Mouse (Mus musculus): ENCODE measurements at regions not wholly inside any gene's neighbourhood (a gene's known extent, or its start where the extent isn't known, plus 50 kb on each side); places are given as distances from the start of the nearest gene placed in this dataset.
A peak's percentile ranks its signal among the peaks of the same experiment; 100 is the strongest.

DNA sequence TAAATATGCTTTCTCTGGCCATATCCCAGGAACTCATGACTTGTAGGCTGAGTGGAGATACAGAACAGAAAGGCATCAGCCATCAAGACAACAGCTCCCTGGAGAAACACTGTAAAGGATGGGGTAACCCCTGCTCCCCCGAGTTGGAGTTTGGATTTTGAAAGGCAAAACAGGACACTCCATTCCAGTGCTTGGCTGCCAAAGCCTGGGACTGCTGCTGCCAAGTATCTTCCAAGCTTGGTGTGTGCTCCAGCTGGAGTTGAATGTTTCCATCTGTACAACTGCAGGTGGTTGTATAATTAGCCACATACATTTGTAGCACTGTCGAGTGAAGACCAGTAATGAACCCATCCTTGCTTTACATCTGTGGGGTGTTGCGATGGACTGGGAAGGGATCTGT lies 62.1 kb downstream of the 4933412E24Rik start:
- 53% methylated on average over 3 of the region's 3 CpGs for WGBS
- no peak overlapping the region for H3K9ac ChIP-seq (replicated peaks; ENCODE audit: low read depth)
- H3K9me3 ChIP-seq (ENCODE audit: low read length): no peaks in the 10 kb centered on the region
- TF ChIP-seq CTCF (IDR thresholded peaks at IDR 0.05) (no peak), EP300 (IDR thresholded peaks at IDR 0.05) (no peak; the same call in 1 of the 2 replicates)
- H3K36me3 ChIP-seq (ENCODE audit: insufficient read depth, low read length): no peaks in the 10 kb centered on the region
- DNase-seq (ENCODE audit: low spot score) (peak; percentile 69), ATAC-seq (peak; percentile 82)
- H3K27me3 ChIP-seq (replicated peaks; ENCODE audit: insufficient read depth, low read length): no peaks in the 10 kb centered on the region
- no peaks in the 10 kb centered on the region for H3K4me1 ChIP-seq (ENCODE audit: insufficient read depth, low read depth, low read length)
- no peak overlapping the region for H3K4me3 ChIP-seq (ENCODE audit: low read depth, low read length)
- no peak overlapping the region for H3K4me2 ChIP-seq (replicated peaks; ENCODE audit: low read depth, low read length)
- H3K27ac ChIP-seq (ENCODE audit: low read length): no peak overlapping the region

GRCm38 (mm10) chr15:59953857-59954256 lies 62.6 kb downstream of the 4933412E24Rik start:
- no peaks in the 10 kb centered on the region for H3K27me3 ChIP-seq (replicated peaks; ENCODE audit: insufficient read depth, low read length)
- DNase-seq (ENCODE audit: low spot score) (peak; percentile 34), ATAC-seq (peak; percentile 30)
- H3K4me2 ChIP-seq (replicated peaks; ENCODE audit: low read depth, low read length): no peak overlapping the region
- TF ChIP-seq EP300 (IDR thresholded peaks at IDR 0.05): no peak
- no peak for TF ChIP-seq CTCF (IDR thresholded peaks at IDR 0.05)
- H3K4me3 ChIP-seq (ENCODE audit: low read depth, low read length): no peak overlapping the region
- 33% methylated on average over 4 of the region's 4 CpGs for WGBS
- no peaks in the 10 kb centered on the region for H3K36me3 ChIP-seq (ENCODE audit: insufficient read depth, low read length)
- no peaks in the 10 kb centered on the region for H3K4me1 ChIP-seq (ENCODE audit: insufficient read depth, low read depth, low read length)
- H3K9ac ChIP-seq (replicated peaks; ENCODE audit: low read depth): no peak overlapping the region
- H3K27ac ChIP-seq (ENCODE audit: low read length): no peak overlapping the region
- H3K9me3 ChIP-seq (ENCODE audit: low read length): no peaks in the 10 kb centered on the region

DNA sequence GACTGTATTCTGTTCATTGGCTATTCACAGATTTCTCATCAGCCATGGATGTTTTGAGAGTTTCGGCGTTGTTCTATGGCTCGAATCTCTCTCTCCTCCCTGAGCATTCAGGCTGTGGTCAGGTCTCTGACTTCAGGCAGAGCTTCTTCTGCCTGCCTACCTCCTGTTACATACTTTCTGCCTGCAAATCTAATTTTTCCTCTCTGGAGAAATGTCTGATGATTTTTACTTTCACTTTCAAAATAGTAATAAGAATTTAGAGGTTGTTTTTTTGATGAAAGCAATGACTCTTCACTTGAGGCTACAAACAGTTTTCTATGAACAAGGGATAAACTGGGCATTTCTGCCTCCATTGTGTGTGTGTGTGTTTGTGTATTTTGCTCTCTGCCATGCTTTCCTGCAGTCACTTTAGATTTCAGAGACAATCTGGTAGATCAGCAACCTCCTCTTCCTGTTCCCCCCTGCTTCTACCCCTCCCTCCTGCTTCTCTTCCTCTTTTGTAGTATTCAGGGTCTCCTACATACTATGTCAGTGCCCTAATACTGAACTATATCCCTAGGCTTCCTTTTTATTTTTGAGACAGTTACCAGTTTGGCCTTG lies 65.7 kb downstream of the 4933412E24Rik start:
- Histone ChIP-seq H3K9me3 (ENCODE audit: low read length) (no peaks in the 10 kb centered on the region), H3K4me2 (replicated peaks; ENCODE audit: low read depth, low read length) (no peak overlapping the region), H3K4me1 (ENCODE audit: insufficient read depth, low read depth, low read length) (no peaks in the 10 kb centered on the region), H3K27ac (ENCODE audit: low read length) (no peak overlapping the region), H3K4me3 (ENCODE audit: low read depth, low read length) (no peak overlapping the region), H3K9ac (replicated peaks; ENCODE audit: low read depth) (no peak overlapping the region), H3K27me3 (replicated peaks; ENCODE audit: insufficient read depth, low read length) (no peaks in the 10 kb centered on the region), H3K36me3 (ENCODE audit: insufficient read depth, low read length) (no peaks in the 10 kb centered on the region)
- DNase-seq (ENCODE audit: low spot score) (no peak), ATAC-seq (no peak)
- 83% methylated on average over 3 of the region's 3 CpGs for WGBS
- TF ChIP-seq CTCF (IDR thresholded peaks at IDR 0.05) (no peak), EP300 (IDR thresholded peaks at IDR 0.05) (no peak)

GRCm38 (mm10) chr15:59945208-59945607 lies 71.2 kb downstream of the 4933412E24Rik start:
- H3K9ac ChIP-seq (replicated peaks; ENCODE audit: low read depth): no peak overlapping the region
- H3K4me1 ChIP-seq (ENCODE audit: insufficient read depth, low read depth, low read length): no peaks in the 10 kb centered on the region
- H3K27me3 ChIP-seq (replicated peaks; ENCODE audit: insufficient read depth, low read length): no peaks in the 10 kb centered on the region
- H3K36me3 ChIP-seq (ENCODE audit: insufficient read depth, low read length): no peaks in the 10 kb centered on the region
- H3K9me3 ChIP-seq (ENCODE audit: low read length): no peaks in the 10 kb centered on the region
- 26% methylated on average over 8 of the region's 8 CpGs for WGBS
- no peak for DNase-seq (ENCODE audit: low spot score)
- H3K4me2 ChIP-seq (replicated peaks; ENCODE audit: low read depth, low read length): no peak overlapping the region
- no peak overlapping the region for H3K27ac ChIP-seq (ENCODE audit: low read length)
- ATAC-seq: no peak
- no peak for TF ChIP-seq EP300 (IDR thresholded peaks at IDR 0.05)
- TF ChIP-seq CTCF (IDR thresholded peaks at IDR 0.05): no peak
- no peak overlapping the region for H3K4me3 ChIP-seq (ENCODE audit: low read depth, low read length)

GRCm38 (mm10) chr15:59936486-59936885 lies 79.9 kb downstream of the 4933412E24Rik start:
- ATAC-seq (0 out of 2 replicates have a peak, but pooled peaks have one; percentile 23), DNase-seq (ENCODE audit: low spot score) (peak; percentile 63)
- Histone ChIP-seq H3K9ac (replicated peaks; ENCODE audit: low read depth) (no peak overlapping the region), H3K9me3 (ENCODE audit: low read length) (no peaks in the 10 kb centered on the region), H3K36me3 (ENCODE audit: insufficient read depth, low read length) (no peaks in the 10 kb centered on the region), H3K27ac (ENCODE audit: low read length) (no peak overlapping the region), H3K4me1 (ENCODE audit: insufficient read depth, low read depth, low read length) (no peaks in the 10 kb centered on the region), H3K27me3 (replicated peaks; ENCODE audit: insufficient read depth, low read length) (no peaks in the 10 kb centered on the region), H3K4me2 (replicated peaks; ENCODE audit: low read depth, low read length) (no peak overlapping the region), H3K4me3 (ENCODE audit: low read depth, low read length) (no peak overlapping the region)
- WGBS: 18% methylated on average over 5 of the region's 5 CpGs
- no peak for TF ChIP-seq CTCF (IDR thresholded peaks at IDR 0.05)
- TF ChIP-seq EP300 (IDR thresholded peaks at IDR 0.05): no peak

GRCm38 (mm10) chr15:59913860-59914259 lies 102.6 kb downstream of the 4933412E24Rik start:
- no peaks in the 10 kb centered on the region for H3K36me3 ChIP-seq (ENCODE audit: insufficient read depth, low read length)
- DNase-seq (ENCODE audit: low spot score): no peak
- H3K4me1 ChIP-seq (ENCODE audit: insufficient read depth, low read depth, low read length): no peaks in the 10 kb centered on the region
- H3K27ac ChIP-seq (ENCODE audit: low read length): no peak overlapping the region
- WGBS: 40% methylated on average over 4 of the region's 4 CpGs
- ATAC-seq: no peak
- no peak overlapping the region for H3K9ac ChIP-seq (replicated peaks; ENCODE audit: low read depth)
- H3K4me2 ChIP-seq (replicated peaks; ENCODE audit: low read depth, low read length): no peak overlapping the region
- H3K4me3 ChIP-seq (ENCODE audit: low read depth, low read length): no peak overlapping the region
- no peaks in the 10 kb centered on the region for H3K27me3 ChIP-seq (replicated peaks; ENCODE audit: insufficient read depth, low read length)
- no peaks in the 10 kb centered on the region for H3K9me3 ChIP-seq (ENCODE audit: low read length)
- no peak for TF ChIP-seq CTCF (IDR thresholded peaks at IDR 0.05)
- TF ChIP-seq EP300 (IDR thresholded peaks at IDR 0.05): no peak

DNA sequence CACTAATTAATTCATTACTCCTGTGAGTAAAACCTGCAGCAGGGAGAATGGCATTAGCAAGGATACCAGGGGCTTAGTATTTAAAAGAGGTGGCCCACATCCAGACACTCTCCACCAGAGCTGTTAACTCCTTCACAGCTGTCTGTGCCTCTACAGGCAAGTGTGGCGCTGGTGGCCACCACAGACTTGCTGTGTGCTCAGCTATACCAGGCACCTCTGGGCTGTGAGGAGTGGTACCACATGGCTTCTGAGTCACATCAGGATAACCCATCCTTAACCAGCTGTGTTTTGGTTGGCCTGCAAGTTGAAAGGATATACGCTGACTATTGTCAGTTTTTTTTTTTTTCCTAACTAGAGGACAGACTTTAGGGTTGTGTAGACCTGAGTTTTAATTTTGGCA lies 108.1 kb downstream of the 4933412E24Rik start:
- H3K4me2 ChIP-seq (replicated peaks; ENCODE audit: low read depth, low read length): no peak overlapping the region
- H3K27me3 ChIP-seq (replicated peaks; ENCODE audit: insufficient read depth, low read length): no peaks in the 10 kb centered on the region
- H3K9me3 ChIP-seq (ENCODE audit: low read length): no peaks in the 10 kb centered on the region
- H3K9ac ChIP-seq (replicated peaks; ENCODE audit: low read depth): no peak overlapping the region
- 86% methylated on average over 2 of the region's 2 CpGs for WGBS
- TF ChIP-seq EP300 (IDR thresholded peaks at IDR 0.05) (no peak), CTCF (IDR thresholded peaks at IDR 0.05) (no peak)
- no peaks in the 10 kb centered on the region for H3K4me1 ChIP-seq (ENCODE audit: insufficient read depth, low read depth, low read length)
- H3K36me3 ChIP-seq (ENCODE audit: insufficient read depth, low read length): no peaks in the 10 kb centered on the region
- DNase-seq (ENCODE audit: low spot score) (no peak), ATAC-seq (no peak)
- no peak overlapping the region for H3K27ac ChIP-seq (ENCODE audit: low read length)
- no peak overlapping the region for H3K4me3 ChIP-seq (ENCODE audit: low read depth, low read length)
